Mouse (Mus musculus) naive thymus-derived CD4-positive, alpha-beta T cell, adult 2 months (primary cell): ENCODE data around the gene Gm20388.
"Not testable (repeated sequence)": the region's sequence is repeated elsewhere in the genome, so short reads cannot be mapped to it uniquely, and the experiment has no call there.

ENCODE experiments used
- DNase-seq: peaks from one replicate; pipeline ENCODE4 v3.0.0-alpha.2; 2011; ENCODE audit warnings: low read depth

Gm20388 gene

DNA sequence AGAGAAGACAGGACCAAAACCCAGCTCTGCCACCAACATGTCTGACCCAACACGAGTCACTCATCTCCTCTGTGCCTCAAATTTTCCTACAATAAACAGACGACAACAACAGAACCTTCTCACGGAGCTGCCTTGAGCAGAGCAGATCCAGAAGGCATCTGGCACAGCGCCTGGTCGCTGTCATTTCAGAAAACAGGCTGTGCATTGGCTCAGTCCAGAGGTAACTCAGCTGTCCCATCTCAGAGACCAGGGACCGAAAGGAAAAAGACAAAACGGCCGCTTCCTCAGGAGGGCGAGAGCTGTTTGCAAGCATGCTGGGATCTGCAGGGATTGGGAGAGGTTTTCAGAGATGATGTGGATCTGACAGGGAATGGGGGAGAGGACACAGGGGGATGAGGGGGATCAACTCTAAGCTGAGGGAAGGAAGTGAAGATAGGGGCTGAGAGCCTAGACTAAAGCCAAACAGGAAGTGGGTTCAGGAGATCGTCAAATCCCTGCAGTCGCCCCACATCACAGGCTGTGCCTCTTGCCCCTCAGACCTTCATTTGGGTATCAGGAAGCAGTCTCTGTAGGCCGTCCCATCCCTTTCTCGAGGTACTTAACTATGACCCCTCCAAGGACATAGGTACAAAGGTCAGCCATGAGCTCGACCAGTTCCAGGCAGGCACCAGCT, 4067.7 kb downstream of the Gm20388 start:
- peak; percentile 13 for DNase-seq

DNA sequence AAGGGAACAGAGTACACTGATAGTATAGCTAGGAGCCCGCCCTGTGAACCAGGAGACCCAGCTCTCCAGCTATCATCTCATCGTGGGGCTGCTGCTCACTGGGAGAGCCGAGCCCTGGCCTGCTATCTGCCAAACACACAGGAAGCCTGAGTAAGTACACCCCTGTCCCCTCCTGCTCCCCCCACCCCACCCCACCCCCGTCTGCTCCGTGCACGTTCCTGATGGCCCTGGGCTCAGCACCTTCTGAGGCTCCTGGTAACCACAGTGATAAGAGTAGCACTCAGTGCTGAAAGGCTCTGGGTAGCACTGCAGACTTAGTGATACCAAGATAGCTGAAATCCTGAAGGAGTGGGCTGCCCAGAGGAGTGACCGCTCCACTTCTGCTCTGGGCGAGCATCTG, 4068.3 kb downstream of the Gm20388 start:
- no peak for DNase-seq

DNA sequence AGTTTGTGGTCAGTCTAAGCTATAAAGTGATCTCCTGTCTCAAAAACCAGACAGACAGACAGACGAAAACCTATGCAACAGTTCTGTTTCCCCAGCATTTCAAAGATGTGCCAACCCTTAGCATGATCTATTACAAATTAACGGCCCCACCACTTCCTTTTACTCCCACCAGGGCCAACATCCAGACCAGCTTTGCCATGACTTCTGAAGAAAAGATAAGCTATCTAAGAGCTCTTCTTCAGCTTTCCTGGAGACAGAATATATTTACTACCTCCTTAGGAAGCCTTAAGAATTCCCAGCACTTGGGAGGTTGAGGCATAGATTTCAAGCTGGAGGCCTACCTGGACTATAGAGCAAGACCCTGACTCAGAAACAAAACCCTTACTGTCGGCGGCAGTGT, 4069.6 kb downstream of the Gm20388 start:
- DNase-seq: no peak

DNA sequence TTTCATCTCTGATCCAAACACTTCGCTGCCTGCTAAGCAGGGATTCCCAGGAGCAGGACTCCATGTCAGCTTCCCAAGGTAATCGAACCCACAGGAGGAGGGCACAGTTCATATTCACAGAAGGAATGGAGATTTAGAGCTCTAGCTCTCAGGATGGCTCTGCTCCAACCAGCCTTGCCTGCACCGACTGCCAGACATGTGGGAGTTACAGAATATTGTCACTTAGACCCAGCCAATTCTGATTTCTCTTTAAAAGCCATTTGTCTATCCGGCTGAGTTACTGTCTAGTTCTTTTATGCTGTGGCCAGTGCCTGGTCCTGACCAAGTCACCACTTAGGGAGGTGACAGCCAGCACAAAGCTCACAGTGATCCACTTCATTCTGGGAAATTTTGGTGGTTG, 4071.0 kb downstream of the Gm20388 start:
- no peak for DNase-seq

DNA sequence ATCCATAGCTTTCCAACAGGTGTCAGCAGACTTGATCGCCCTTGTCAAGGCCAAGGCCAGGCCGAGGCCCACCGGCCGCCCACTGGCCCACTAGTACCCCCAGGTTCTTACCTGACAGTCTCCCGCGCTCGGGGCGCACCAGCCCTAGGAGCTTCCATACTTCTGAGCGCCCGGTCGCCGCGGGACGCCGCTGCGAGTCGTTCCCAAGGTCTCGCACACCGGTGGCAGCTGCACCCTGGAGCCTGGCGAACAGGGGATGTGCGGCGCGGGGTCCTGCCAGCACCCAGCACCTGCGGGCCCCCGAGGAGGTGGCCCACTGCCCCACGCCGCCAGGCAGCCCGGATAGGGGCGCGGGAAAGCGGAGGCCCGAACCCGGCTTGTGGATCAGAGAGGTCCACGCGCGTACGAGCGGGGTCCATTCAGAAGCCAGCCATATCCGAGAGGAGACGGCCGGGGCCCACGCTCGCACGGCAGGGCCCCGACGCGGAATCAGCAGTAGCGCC, 4071.7 kb downstream of the Gm20388 start:
- DNase-seq: no peak

DNA sequence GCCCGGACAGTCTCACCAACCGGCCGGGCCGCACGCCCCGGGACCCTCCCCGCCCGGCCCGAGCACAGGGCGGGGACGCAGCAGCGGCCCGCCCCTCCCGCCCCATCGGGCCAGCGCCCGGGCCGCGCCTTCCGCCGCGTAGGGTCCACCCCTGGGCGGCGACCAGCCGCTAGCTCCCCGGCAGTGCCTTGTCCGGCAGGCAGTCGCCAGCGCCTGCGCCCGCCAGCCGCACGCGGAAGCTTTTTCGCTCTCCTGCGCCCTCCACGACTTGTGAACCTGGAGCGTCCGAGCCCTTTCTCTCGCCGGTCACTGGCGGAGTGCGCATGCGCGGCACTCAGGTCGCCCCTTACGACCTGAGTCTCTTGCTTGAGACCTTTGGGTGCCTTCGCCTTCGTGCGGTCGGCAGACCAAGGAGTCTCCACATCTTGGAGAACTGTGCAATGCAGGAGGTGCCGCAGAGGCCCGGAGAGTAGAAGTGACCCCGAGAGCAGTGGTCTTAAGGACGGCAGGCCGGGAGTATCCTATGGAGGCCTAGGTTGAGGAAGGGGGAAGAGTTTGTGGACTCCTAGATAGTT, 4072.3 kb downstream of the Gm20388 start, which contains the start of gene Abcb10:
Gene Abcb10, minus strand, starts transcription at position 297 of the 575 bp plus-strand sequence.
- peak; percentile 63 for DNase-seq

DNA sequence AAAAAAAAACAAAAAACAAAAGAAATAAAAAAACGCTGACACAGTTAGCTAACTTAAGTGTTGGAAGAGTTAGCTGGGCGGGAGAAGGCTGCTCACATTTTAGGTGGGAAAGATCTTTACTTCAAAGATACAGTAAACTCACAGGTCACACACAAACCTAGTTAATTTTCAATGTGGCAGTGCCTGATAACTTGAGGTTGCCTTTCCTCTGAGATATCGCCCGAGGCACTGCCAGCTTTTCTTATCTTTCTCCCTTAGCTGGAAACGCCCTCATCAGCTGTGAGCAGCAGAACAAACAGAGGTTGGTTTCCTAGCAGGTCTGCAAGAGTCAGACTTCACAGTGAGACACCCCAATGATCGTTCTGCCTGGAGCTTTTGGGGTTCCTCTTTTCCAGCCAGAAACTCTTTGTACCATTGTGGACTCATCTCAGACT, 4078.0 kb downstream of the Gm20388 start:
- no peak for DNase-seq

DNA sequence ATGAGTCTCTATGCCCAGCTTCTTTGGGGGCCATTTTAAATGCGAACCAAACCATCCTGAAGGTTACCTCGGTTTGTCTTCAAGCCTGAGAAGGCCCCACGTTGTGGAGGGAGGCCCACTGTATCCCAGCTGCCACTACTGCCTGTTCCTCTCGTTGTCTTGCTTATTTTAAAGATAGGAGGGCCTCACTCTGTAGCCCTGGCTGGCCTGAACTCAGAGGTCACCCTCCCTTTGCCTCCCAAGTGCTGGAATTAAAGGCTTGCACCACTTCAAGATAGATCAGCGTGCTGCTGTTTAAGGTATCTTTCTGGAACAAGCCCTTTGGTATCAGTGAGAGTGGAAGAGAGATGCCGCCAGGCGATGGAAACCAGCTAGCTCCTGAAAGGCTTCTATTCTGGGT, 4078.5 kb downstream of the Gm20388 start:
- DNase-seq: no peak

DNA sequence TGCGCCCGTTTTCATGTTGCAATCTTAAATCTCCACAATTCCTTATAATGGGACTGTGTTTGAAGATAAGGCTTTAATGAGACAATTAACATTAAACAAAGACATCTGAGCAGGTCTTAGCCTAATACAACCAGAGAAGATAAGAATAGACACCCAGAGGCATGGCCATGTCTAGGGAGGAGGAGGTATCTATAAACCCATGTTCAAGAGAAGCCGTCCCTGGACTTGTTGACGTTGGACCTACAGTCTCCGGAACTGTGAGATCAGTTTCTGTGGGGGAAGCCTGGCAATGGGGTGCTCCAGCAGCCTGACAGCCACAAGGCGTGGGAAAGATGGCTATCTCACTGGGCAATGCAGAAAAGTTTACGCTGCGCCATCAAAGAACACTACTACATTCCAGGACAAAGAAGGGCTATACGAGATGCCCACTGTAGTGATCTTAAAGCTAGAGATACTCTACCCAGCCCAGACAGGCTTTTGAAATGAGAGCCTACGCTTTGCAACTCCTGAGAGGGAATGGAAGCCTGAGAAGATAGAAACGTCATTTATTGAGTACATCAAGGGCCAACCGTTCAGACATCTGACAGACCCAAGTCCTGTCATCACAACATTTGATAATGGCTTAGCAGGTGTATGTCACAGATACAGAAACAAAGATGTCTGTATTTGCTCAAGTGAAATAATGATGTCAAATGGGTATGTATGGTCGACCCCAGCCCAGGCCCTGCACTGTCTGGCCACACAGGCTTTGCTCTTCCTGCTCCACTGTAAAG, 4079.8 kb downstream of the Gm20388 start:
- DNase-seq: no peak

DNA sequence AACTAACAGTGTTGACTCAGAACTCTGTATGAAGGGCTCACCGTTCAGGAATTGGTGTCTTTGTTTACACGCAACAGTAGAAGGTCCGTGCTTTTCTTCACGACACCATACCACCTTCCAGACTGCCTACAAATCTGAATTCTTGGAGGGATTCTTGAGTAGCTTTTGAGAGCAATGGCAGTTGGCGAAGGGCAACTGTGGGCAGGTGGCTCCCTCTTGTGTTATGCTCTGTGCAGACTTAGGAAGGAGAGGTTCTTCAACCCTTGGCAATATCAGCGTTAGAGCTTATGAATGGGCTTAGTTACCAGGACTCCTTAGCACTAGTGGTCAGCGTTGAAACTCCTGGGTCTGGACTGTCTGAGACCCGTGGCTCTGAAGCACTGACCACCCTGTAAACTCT, 4081.9 kb downstream of the Gm20388 start:
- no peak for DNase-seq

DNA sequence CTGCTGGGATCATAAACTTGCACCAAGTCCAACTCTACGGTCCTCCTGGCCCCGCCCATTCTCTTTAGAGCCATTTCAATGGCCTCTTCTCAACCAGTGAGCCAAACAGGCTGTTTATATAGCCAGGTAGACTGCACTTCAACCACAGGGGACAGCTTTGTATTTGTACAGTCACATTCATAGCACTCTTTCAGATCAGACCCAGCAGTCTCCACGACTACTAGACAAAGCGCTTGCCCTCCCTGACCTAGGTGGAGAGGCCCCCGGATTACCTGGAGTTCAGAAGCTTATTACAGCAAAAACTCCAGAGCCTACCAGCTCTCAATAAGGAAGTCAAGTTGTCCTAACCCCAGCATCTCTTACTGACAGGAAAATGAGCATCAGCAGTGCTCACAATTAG, 4083.0 kb downstream of the Gm20388 start:
- DNase-seq: no peak

DNA sequence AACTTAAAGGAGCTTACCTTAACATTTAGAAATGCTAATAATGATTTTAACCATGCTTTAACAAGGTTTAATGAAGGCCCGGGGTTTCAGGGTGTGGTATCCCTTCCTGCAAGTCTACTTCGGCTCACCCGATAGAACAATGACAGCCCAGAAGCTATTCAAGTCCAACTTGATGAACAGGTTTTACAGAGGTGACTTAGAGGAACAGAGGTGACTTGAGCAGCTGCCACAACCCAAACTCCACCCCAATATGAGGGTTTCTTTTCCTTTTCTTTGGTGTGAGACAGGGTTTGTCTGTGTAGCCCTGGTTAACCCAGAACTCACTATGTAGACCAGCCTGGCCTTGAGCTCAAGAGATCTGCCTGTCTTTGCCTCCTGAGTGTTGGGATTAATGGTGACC, 4083.4 kb downstream of the Gm20388 start:
- DNase-seq: no peak

DNA sequence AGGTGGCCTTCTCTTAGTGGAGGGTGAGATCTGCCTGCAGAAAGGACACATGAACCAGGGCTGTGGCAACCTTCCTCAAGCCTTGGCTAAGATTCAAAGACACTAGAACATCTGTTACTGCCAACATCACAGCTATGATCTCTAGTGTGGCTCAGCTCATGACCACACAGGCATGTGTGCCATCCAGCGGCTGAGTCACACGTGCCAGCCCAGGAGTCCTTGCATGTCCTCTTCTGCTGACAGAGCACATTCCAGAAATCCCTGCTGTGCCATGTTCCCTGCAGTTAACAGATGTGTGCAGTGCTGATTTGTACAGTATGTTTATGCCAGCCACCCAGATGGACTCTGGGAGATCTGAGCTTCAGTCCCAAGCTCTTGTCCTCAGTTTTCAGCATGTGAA, 4088.9 kb downstream of the Gm20388 start:
- no peak for DNase-seq

DNA sequence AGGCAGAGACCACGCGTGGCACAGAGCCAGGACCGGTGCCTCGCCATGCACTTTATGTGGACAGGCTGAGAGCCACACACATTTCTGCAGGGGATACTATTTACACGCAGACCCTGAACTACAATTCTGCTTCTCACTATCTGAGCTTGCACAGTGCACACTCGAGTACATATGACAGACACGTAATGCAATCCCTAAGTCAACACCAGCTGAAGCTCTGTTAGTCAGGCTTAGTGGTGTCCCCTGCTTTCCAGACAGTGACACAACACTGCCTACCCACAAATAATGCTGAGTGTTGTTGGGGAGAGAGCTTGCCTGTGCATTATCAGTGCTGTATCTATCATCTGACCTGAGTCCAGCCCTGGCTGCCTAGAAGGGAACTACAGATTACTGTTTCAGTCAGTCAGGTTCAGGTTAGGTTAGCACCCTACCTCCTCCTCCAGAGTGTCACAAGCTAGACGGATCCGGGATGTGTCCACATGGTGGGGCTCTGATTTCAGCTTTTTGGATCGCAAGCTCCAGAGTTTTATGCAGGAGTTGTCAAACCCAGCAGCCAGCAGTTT, 4092.0 kb downstream of the Gm20388 start:
- no peak for DNase-seq

DNA sequence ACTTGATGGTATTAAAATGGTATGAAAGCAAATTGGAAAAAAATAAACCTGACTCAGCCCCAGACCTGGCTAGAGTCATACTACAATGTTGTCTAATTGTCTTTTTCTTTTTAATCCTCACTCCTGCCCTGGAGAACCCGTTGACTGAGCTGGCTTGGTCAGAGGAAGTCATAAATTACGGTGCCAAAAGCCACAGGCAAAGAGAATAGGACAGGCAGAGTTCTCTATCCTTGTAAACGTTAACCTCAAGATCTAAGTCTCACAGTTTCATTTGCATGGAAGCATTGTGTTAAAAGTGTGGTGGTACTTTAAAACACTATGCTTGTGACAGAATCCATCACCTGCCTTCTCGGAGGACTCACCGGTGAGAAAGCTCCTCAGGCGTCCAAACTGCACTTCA, 4097.2 kb downstream of the Gm20388 start:
- DNase-seq: no peak

DNA sequence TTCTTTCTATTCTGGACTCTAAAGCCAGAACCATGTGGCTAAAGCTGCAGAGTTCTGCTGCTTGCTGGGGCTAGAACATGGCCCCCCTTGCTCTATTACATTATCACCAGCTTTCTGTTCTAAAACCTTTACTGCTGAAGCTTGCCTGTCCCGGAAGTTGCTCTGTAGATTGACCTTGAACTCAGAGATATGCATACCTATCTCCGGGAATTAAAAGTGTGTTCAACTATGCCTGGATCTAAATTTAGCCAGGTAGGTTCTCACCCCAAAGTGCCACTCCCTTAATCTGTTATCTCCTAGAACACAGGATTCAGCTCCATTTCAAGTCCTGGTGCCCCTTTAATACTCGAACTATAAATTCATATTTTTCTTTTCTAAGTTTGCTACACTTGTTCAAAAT, 4100.9 kb downstream of the Gm20388 start:
- no peak for DNase-seq

DNA sequence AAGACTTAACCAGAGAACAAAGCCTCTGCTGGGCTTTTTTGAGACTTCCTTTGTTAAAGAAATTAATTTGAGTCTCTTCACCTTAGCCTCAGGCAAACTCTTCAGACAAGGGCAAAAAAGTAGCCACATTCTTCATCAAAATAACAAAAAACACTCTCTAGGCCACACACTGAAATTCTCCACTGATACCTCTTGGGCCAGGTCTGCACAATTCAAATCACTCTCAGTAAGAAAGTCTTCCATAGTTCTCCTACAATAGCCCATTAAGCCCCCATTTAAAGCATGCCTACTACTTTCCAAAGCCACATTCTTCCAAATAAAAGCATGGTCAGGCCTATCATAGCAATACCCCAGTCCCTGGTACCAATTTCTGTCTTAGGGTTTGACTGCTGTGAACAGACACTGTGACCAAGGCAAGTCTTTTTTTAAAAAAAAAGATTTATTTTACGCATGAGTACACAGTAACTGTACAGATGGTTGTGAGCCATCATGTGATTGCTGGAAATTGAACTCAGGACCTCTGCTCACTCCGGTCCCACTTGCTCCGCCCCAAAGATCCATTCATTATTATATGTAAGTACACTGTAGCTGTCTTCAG, 4101.4 kb downstream of the Gm20388 start:
- no peak for DNase-seq

DNA sequence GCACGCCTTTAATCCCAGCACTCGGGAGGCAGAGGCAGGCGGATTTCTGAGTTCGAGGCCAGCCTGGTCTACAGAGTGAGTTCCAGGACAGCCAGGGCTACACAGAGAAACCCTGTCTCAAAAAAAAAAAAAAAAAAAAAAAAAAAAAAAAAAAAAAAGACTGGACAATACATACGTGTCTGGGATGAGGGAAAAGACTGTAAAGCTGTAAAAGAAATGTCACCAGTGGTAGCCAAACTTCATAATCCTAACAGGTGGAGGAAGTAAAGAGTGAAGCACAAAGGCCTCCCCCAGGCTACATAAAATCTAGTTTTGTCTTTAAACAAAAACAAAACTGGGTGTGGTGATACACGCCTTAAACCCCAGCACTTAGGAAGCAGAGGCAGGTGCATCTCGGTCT, 4103.7 kb downstream of the Gm20388 start:
- DNase-seq: not testable (repeated sequence)

DNA sequence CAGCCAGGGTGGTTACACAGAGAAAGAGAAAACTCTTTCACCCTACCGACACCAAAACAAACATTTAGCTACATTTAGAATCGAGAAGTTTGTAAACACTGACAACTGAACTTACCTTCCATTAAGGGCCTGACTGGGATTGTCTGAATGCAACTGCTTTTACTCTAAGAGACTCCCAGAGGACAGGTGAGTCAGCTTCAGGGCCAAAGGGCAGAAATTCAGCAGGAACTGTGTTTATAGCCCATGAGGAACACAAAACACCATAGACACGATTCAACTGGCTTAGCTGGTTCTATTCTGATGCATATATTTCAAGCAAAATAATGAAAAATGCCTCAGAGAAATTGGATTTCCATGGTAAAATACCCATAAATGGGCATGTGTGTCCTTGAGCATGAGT, 4104.1 kb downstream of the Gm20388 start:
- no peak for DNase-seq

DNA sequence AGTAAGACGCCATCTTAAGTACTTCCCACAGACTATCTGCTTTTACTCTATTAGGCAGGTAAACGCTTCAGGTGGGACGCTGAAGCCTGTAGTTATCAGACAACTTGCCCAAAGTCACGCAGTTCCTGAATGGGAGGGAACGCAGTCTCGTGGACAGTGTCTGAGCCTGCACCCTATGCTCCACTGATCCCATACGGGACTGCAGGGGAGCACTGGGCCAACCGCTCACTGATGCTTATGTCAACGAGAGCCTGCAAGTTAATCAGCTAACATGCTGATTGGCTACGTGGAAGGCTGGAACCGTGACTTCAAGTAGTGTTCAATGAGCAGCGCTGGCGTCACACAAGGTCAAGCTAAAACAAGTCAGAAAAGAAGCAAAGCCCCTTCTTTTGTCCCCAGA, 4109.1 kb downstream of the Gm20388 start:
- peak; percentile 41 for DNase-seq

DNA sequence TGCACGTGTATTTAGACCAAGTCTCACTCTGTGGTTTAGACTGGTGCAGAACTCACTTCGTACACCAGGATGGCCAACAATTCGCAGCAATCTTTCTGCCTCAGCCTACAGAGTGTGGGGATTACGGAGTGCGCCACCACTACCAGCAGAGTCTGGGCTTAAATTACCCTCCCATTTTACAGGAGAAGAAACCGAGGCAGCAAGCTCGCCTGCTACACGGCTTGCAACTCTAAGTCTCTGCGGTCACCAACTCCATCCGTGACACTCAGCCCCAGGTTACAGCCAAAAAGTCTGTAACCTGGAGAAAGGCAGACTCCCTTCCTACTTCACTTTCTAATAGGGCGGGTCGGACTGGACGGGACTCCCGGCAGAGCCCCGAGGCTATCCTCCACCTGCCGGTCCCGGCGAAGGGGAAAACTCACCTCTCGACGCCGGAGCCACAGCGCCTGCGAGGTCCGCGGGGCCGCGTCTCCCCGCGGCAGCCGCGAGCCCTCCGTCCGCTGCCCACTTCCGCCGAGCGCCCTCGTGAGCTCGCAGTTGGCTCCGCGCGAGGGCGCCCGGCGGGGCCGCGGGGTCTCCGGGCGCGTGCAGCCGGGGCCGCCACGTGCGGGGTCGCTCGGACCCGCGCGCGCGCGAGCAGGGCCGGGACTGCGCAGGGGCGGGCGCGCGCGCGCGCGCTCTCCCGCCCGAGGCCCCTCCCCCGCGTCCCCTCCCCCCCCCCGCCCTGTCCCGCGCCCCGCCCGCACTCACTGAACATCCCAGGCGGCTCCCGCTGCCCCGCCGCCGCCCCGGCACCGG, 4110.0 kb downstream of the Gm20388 start:
- peak; percentile 75 for DNase-seq
